Mouse (Mus musculus): ENCODE measurements around the gene Churc1. TPM values are rescaled to one million over a fixed set of nuclear protein-coding genes. Genes with fewer than 3 reads are reported as not detected.
"Not testable (repeated sequence)": the region's sequence is repeated elsewhere in the genome, so short reads cannot be mapped to it uniquely, and the experiment has no call there.

The Churc1 gene
- polyA plus RNA-seq, 2 experiments, result 47.4 to 104 TPM

DNA sequence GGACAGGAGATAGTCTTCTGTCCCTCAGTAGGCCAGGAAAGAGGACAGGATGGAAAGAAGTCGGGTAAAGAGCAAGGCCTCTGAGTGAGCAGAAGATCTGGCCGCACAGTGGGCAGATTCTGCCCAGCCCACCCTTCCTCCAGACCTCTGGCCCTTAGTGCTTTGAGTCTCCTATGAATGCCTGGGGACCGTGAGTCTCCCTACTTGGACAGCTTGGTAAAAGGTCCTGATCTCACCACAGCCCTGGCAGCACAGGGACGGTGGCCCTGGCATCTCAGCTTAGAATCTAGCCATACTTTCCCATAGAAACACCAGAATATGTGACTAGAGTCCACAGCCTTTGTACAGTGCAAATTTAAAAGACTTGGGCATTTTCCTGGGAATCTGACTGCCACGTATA is 14.6 kb downstream of the Churc1 start:
- 85% methylated on average over 5 of the region's 5 CpGs for WGBS
- Histone ChIP-seq H3K4me1 (ENCODE audit: control insufficient read depth, insufficient read depth, low read length) (no peaks in the 10 kb centered on the region), H3K27ac (replicated peaks; ENCODE audit: low read depth, low read length) (no peak overlapping the region), H3K27me3 (ENCODE audit: control insufficient read depth, insufficient read depth, low read length) (no peaks in the 10 kb centered on the region), H3K9ac (ENCODE audit: low read depth, low read length, severe bottlenecking) (no peak overlapping the region), H3K9me3 (ENCODE audit: control insufficient read depth, low read length) (no peaks in the 10 kb centered on the region), H3K36me3 (ENCODE audit: control insufficient read depth, insufficient read depth, low read length) (peaks cover 5% of the 10 kb centered on the region), H3K4me2 (replicated peaks; ENCODE audit: low read depth, low read length, severe bottlenecking) (no peak overlapping the region), H3K4me3 (replicated peaks; ENCODE audit: low read length) (no peak overlapping the region)
- DNase-seq (ENCODE audit: low spot score), result no peak
- ATAC-seq (ENCODE audit: low FRiP score, low read depth), result no peak
- TF ChIP-seq POLR2A (IDR thresholded peaks at IDR 0.05; ENCODE audit: borderline replicate concordance, extremely low read depth, insufficient read depth, insufficient read length), result no peak

DNA sequence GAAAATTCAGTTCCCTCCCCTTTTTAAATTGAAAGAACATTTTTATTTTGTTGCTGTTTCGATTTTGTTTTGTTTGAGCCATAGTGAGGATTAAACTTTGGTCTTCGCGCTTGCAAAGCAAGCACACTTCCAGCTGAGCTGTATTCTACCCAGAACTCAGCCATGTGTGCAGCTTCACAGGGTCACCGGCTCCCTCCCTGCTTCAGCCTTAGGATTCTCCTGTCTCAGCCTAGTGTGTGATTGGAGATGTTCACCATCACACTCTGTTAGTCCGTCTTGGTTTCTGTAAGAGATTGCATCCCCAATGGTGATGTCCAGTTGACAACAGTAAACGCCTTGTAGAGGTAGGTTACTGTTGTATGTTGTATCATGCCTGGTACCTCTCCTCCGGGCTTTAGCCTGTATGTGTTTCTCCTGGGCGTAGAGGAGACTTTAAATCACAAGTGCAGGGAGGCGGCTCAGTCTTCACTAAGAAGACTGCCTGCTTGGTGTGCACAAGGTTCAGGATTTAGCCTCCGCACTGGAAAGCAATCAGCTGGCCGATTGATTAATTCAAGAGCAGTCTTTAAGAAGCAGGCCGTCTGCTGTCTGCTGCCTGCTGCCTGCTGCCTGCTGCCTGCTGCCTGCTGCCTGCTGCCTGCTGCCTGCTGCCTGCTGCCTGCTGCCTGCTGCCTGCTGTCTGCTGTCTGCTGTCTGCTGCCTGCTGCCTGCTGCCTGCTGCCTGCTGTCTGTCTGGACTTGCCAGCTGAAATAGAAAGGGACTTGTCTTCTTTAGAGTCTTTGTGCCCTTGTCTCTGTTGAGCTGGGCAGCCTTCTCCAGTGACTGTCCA is 15.5 kb downstream of the Churc1 start:
- 71% methylated on average over 12 of the region's 12 CpGs for WGBS
- Histone ChIP-seq H3K27ac (replicated peaks; ENCODE audit: low read depth, low read length) (no peak overlapping the region), H3K4me1 (ENCODE audit: control insufficient read depth, insufficient read depth, low read length) (no peaks in the 10 kb centered on the region), H3K9me3 (ENCODE audit: control insufficient read depth, low read length) (no peaks in the 10 kb centered on the region), H3K4me2 (replicated peaks; ENCODE audit: low read depth, low read length, severe bottlenecking) (no peak overlapping the region), H3K4me3 (replicated peaks; ENCODE audit: low read length) (no peak overlapping the region), H3K27me3 (ENCODE audit: control insufficient read depth, insufficient read depth, low read length) (no peaks in the 10 kb centered on the region), H3K9ac (ENCODE audit: low read depth, low read length, severe bottlenecking) (no peak overlapping the region), H3K36me3 (ENCODE audit: control insufficient read depth, insufficient read depth, low read length) (peaks cover 5% of the 10 kb centered on the region)
- ATAC-seq (ENCODE audit: low FRiP score, low read depth) (no peak), DNase-seq (ENCODE audit: low spot score) (no peak)
- no peak for TF ChIP-seq POLR2A (IDR thresholded peaks at IDR 0.05; ENCODE audit: borderline replicate concordance, extremely low read depth, insufficient read depth, insufficient read length)

DNA sequence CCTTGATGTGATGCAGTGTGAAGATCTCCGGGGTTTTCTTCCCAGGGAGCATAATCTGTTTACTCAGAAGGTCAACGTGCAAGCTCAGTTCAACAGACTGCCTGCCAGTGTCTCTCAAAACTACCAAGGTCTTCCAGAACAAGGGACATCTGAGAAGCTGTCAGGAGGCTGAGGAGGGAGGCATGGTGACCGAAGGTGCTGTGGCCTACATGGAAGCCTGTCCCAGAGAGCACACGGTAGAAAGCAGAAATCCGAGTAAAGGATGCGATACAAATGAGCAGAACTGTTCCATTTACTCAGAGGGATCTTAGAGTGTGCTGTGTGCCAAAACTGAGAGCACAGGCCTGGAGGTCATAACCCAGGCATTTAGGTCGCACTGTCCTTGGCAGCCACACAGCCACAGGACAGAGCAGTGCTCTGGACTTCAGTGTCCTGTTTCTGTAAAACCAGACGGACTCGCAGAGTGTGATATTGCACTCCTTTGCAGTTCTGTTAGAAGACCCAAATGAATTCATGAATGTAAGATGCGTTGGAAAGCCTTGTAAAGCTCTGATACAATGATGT is 18.8 kb downstream of the Churc1 start:
- ATAC-seq (ENCODE audit: low FRiP score, low read depth) (no peak), DNase-seq (ENCODE audit: low spot score) (no peak)
- Histone ChIP-seq H3K27ac (replicated peaks; ENCODE audit: low read depth, low read length) (no peak overlapping the region), H3K4me3 (replicated peaks; ENCODE audit: low read length) (no peak overlapping the region), H3K4me2 (replicated peaks; ENCODE audit: low read depth, low read length, severe bottlenecking) (no peak overlapping the region), H3K27me3 (ENCODE audit: control insufficient read depth, insufficient read depth, low read length) (no peaks in the 10 kb centered on the region), H3K36me3 (ENCODE audit: control insufficient read depth, insufficient read depth, low read length) (no peaks in the 10 kb centered on the region), H3K4me1 (ENCODE audit: control insufficient read depth, insufficient read depth, low read length) (no peaks in the 10 kb centered on the region), H3K9ac (ENCODE audit: low read depth, low read length, severe bottlenecking) (no peak overlapping the region), H3K9me3 (ENCODE audit: control insufficient read depth, low read length) (no peaks in the 10 kb centered on the region)
- no peak for TF ChIP-seq POLR2A (IDR thresholded peaks at IDR 0.05; ENCODE audit: borderline replicate concordance, extremely low read depth, insufficient read depth, insufficient read length)
- WGBS, result 66% methylated on average over 10 of the region's 10 CpGs

DNA sequence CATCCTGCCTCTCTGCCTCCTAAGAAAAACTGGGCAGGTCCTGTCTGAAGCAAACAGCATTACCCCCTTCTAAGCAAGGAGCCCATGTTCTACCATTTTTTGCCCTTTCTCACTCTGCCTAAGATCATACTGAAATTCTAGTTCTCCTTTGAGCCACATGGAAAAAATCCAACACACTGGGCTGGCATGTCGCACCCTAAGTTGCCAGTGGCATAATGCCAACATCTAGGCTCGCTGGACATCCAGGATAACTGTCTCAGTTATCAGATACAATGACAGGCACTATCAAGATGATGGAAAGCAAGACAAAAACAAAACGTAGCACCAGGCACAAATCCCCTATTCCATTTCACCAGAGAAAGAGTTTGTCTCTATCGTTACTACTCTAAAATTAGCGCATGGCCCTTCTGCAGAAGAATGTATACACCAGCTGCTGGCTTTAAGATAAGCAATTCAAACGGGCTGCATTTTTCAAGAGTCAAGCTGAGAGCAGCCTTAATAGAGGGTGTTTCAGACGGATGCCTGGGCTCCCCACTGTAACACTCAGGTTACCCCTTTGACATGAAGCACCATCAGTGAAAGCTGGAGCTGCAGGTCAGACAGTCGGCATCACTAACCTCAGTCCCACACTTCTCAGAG is 25.2 kb downstream of the Churc1 start:
- no peak for DNase-seq (ENCODE audit: low spot score)
- no peak for TF ChIP-seq POLR2A (IDR thresholded peaks at IDR 0.05; ENCODE audit: borderline replicate concordance, extremely low read depth, insufficient read depth, insufficient read length)
- ATAC-seq (ENCODE audit: low FRiP score, low read depth), result no peak
- H3K27ac ChIP-seq (replicated peaks; ENCODE audit: low read depth, low read length), result no peak overlapping the region
- H3K4me1 ChIP-seq (ENCODE audit: control insufficient read depth, insufficient read depth, low read length), result no peaks in the 10 kb centered on the region
- H3K4me2 ChIP-seq (replicated peaks; ENCODE audit: low read depth, low read length, severe bottlenecking), result no peak overlapping the region
- H3K27me3 ChIP-seq (ENCODE audit: control insufficient read depth, insufficient read depth, low read length), result no peaks in the 10 kb centered on the region
- H3K9ac ChIP-seq (ENCODE audit: low read depth, low read length, severe bottlenecking), result no peak overlapping the region
- no peak overlapping the region for H3K4me3 ChIP-seq (replicated peaks; ENCODE audit: low read length)
- H3K9me3 ChIP-seq (ENCODE audit: control insufficient read depth, low read length), result no peaks in the 10 kb centered on the region
- 65% methylated on average over 8 of the region's 8 CpGs for WGBS
- no peaks in the 10 kb centered on the region for H3K36me3 ChIP-seq (ENCODE audit: control insufficient read depth, insufficient read depth, low read length)

DNA sequence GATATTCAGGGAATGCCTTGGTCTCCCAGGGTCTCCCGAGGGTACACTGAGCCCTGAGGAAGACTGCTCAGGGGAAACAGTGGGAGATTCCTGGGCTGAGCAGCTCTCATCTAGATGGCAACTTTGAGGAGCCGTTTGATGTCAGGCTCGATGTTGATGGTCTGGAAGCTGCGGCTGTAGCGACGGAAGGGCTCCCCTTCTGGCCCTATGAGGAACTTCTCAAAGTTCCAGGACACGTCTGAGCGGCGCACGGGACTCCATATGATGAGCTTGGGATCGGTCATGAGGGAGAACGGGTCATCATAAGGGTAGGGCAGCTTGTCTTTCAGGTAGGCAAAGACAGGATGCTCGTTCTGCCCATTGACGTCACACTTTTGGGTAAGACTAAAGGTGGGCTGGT is 27.2 kb downstream of the Churc1 start:
- H3K4me1 ChIP-seq (ENCODE audit: control insufficient read depth, insufficient read depth, low read length); H3K4me2 ChIP-seq (replicated peaks; ENCODE audit: low read depth, low read length, severe bottlenecking); ATAC-seq (ENCODE audit: low FRiP score, low read depth); H3K4me3 ChIP-seq (replicated peaks; ENCODE audit: low read length); H3K9ac ChIP-seq (ENCODE audit: low read depth, low read length, severe bottlenecking); H3K27ac ChIP-seq (replicated peaks; ENCODE audit: low read depth, low read length); DNase-seq (ENCODE audit: low spot score); H3K9me3 ChIP-seq (ENCODE audit: control insufficient read depth, low read length); H3K36me3 ChIP-seq (ENCODE audit: control insufficient read depth, insufficient read depth, low read length); H3K27me3 ChIP-seq (ENCODE audit: control insufficient read depth, insufficient read depth, low read length): not testable (repeated sequence)
- WGBS, result 48% methylated on average over 12 of the region's 14 CpGs
